Mouse (Mus musculus) hematopoietic stem cell, adult 5-6 weeks (primary cell): Measurements from ENCODE around the gene Rai2. TPM values are rescaled to one million over a fixed set of nuclear protein-coding genes. Genes with fewer than 3 reads are reported as not detected.

Experiments
- ATAC-seq, 2 experiments: fragments of 125-278 bp in 1 of 2; replicated peaks in 1 of 2; 2 replicates each; pipeline ENCODE4 v1.8.0; 2016 to 2017; ENCODE audit warnings: inconsistent platforms in 2 of 2, mild to moderate bottlenecking in 2 of 2, moderate number of reproducible peaks in 2 of 2, low read depth in 1 of 2, moderate TSS enrichment in 1 of 2; ENCODE audit not compliant: low FRiP score in 2 of 2, poor library complexity in 2 of 2, severe bottlenecking in 2 of 2, insufficient read depth in 1 of 2, low TSS enrichment in 1 of 2
- total RNA-seq: library from RNA; stranded (forward); fragments of 172-1452, 232-1000 nt; gene quantifications from 2 replicates; pipeline ENCODE4 v1.2.3, GENCODE M21; 2017

Rai2 gene
- 0.40 TPM in 1 of 2 replicates, not detected in the other for total RNA-seq

GRCm38 (mm10) chrX:161716865-161717763 lies at the start of gene Rai2:
TSS of gene Rai2 (plus strand) at chrX:161717069.
- ATAC-seq: peak; percentile 57 to 63; a peak in 2 of 4 replicates

DNA sequence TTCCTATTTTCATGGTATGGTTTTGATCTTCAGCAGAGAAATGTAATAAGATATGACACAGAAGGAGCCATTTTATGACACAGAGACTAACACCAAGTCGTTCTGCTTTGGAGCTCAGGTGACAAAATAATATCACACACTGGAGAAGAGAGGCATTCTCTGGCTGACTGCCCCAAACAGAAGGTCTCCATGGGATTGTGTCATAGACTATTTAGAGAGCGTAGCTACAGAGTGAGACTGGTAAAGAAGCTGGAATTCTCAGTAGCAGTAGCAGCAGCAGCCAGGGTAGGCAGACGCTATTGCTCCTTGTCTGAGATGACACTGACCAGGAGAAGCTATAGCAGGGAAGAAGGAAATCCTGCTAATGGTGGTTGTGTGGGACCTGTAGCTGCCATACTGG lies 27.5 kb upstream of the Rai2 start:
- no peak for ATAC-seq

- ATAC-seq: no peak
Observed at GRCm38 (mm10) chrX:161716503-161716864, 385 bp upstream of the Rai2 start.

GRCm38 (mm10) chrX:161717764-161718382 lies 1.0 kb downstream of the Rai2 start:
- 0 out of 4 replicates have a peak, but pooled peaks of 1 of the 2 experiments have one; percentile 13 for ATAC-seq

GRCm38 (mm10) chrX:161718548-161718947 lies 1.7 kb downstream of the Rai2 start:
- ATAC-seq: no peak

DNA sequence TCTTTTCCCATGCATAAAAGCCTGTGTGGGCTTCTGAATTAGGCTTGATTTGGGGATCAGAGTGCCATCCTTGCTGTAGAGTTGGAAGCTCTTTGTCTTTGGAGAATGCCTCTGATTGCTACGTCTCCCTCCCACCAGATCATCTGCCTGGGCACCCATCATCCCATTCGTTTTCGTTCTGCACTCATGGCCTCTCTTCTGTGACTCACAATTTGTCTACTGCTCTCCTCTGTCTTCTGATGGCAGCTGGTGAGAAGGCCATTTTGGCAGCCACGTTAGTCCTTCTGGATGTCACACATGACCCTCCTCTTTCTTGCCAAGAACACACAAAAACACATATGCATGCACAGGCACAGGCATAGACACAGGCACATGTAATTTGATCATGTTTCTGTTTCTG lies 4.2 kb downstream of the Rai2 start:
- no peak for ATAC-seq

- ATAC-seq: no peak
Observed at GRCm38 (mm10) chrX:161723391-161723808, 6.5 kb downstream of the Rai2 start.

DNA sequence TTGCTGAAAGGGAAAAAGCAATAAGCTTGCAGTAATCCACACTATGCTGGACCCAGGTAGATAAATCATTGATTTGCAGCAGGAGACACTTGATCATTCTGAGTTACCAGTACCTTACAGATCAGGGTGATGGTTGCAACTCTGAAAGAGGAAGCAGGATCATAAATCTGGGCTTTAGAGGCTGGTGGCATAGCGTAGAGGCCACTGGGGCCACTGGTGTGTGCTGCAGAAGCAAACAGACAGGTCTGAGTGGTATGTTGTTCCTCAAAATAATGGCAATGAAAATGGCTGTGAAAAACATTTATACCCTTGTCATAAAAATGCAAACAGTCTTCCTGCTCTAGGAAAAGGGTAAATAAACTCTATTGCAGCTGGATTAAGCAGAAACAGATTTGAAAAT lies 9.4 kb downstream of the Rai2 start:
- ATAC-seq: peak; percentile 51 to 82; a peak in 3 of 4 replicates

- no peak for ATAC-seq
Observed at GRCm38 (mm10) chrX:161728507-161728906, 11.6 kb downstream of the Rai2 start.

DNA sequence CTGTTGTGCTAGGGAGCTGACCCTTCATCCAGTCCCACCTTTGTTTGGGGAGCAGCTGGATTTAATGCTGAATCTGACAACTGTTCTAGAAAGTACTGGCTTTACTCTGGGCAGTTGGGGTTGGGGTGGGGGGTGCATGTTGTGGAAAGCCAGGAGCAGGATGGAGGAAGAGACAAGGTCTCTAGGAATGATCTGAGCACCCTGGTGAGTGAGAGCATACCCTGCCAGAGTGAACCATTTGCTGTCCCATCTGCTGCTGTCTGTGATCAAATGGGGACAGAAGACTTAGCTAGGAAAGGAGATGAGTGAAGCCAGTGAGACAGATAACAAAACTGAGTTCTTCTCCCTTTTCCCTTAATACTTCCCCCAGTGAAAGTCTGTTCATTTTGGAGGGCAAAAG lies 13.2 kb downstream of the Rai2 start:
- no peak for ATAC-seq

- no peak for ATAC-seq
Observed at GRCm38 (mm10) chrX:161731859-161732258, 15.0 kb downstream of the Rai2 start.

DNA sequence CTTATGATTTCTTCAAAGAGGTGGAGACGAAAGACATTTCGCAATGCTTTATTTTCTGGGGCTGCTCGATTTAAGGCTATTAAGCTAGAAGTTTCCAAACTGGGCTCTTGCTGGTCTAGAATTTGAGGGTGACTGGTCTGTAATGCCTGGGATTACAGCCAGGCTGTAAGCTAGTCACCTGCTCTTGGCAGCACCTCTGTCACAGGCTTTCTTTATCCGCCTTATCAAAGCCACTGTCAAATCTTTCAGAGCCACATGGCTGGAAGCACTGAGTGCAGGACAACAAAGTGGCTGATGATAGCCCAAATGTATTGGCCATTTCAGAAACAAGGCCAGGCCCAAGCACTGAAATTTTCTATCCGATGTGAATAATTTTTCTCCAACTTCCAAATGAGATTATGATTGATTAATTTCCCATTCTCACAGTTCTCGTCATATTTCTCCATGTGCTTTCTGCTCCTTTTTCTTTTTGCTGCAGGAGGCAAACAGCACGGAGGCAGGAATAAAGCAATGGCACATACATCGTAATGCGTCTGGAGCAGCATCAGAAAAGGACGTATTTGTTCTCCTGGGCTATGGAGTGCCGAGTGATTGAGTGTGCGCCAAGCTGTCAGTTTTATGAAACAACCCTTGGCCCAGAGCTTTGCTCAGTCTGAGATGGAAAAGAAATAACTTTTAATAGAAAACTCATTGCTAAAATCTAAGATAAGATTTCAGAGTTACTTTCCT lies 16.9 kb downstream of the Rai2 start:
- ATAC-seq: no peak

GRCm38 (mm10) chrX:161734310-161734676 lies 17.4 kb downstream of the Rai2 start:
- ATAC-seq: no peak

GRCm38 (mm10) chrX:161739374-161739773 lies 22.5 kb downstream of the Rai2 start:
- ATAC-seq: no peak

DNA sequence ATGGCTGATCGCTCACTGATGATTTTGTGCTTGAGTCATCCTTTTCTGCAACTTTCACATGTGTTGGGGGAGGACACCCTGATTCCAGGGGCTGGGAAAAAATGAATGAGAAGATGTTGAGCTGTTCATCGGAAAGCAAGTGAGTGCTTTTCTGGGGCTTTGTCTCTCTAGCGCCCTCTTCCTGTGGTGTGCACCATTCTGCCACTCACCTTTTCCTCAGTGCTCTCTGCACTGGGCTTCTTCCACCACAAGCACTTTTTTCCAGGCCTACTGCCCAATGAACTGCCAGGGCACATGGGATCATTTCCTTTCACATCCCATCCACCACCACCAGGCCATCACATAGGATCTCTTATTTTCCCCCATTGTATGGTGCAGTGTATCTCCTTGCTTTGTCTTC lies 26.2 kb downstream of the Rai2 start:
- no peak for ATAC-seq

GRCm38 (mm10) chrX:161745296-161745695 lies 28.4 kb downstream of the Rai2 start:
- ATAC-seq: no peak

DNA sequence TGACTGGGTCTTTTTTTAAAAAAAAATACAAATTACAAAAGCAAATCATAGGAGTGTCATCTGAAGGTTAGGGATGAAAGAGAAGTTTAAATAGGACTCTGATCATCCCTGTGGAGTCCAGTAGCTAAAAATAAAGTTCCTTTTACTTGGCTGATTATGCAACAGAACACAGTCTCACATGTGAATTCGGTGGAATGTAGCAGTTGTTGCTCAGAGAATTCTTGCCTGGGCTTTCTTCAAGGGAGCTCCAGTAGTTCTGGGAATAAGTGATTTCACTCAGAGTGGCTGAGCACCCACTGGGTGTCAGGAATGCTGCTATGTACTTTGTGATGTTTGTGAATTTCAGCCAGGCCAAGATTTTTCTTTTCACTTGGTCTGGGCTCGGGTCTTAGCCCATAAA lies 30.5 kb downstream of the Rai2 start:
- ATAC-seq: no peak

GRCm38 (mm10) chrX:161753514-161753913 lies 36.6 kb downstream of the Rai2 start:
- ATAC-seq: no peak
